Mouse (Mus musculus) olfactory bulb, adult 2 months (tissue): ENCODE measurements around the gene Lrrc36.

Source experiments
- CTCF ChIP-seq: fragments of 200-500 bp; IDR thresholded peaks from 2 replicates; pipeline ENCODE4 v1.5.1; 2012; ENCODE audit warnings: low read depth, mild to moderate bottlenecking, low read length, moderate library complexity; ENCODE audit not compliant: insufficient read depth
- POLR2A ChIP-seq: fragments of 200-500 bp; IDR thresholded peaks from 2 replicates; pipeline ENCODE4 v1.6.1; 2012; ENCODE audit warnings: mild to moderate bottlenecking, low read depth, low read length, moderate library complexity; ENCODE audit not compliant: insufficient read depth

DNA sequence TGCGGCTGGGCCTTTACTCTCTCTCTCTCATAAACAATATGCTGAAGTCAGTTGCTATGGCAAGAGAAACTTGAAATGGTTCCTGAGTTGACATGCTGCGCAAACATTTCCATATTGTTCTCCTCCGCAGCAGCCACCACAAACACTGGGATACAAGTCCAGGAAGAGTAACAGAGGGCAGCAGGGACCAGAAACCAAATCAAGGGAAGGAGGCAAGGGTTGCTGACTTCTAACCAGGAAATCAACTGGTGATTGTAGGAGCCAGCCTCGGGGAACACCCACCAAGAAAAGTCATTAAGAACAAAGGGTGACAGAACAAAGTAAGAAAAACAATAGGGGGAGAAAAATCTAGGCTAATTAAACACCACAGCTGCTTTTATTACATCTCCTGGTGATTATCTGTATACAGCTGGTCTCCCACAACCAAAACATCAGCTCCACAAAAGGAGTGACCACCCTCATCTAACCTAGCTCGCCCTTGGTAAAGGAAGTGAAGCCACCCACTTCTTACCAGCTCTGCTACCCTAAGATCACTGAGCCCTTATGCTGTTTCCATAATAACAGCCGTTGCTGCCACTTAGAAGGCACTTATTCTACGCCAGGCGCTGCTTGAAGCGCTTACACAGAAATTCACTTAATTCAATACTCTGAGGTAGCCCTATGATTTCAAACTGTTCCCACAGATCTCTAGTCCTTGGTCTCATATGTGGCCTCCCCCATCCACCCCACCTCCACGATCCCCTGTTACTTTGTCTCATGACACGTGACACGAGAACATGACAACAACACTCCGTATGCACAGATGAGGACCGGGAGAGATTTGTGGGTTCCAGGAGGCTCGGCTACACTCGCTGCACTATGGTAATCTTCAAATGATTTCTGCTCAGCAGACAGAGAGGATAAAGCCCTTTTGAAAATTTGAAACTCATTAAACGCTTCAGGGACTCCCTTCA is 82.3 kb downstream of the Lrrc36 start:
- TF ChIP-seq CTCF (no peak), POLR2A (no peak)
